Mouse (Mus musculus) heart, postnatal 0 days (tissue): ENCODE data around the gene Olfr1002. TPM values are rescaled to one million over a fixed set of nuclear protein-coding genes. Genes with fewer than 3 reads are reported as not detected.
"Not testable (repeated sequence)": the region's sequence is repeated elsewhere in the genome, so short reads cannot be mapped to it uniquely, and the experiment has no call there.

ENCODE experiments used
- ATAC-seq: fragments of 200-750 bp; cut with Nextera tagmentation; 2 replicates; pipeline ENCODE4 v1.8.0; 2017; ENCODE audit warnings: low read depth, moderate number of reproducible peaks, moderate library complexity; ENCODE audit not compliant: insufficient read depth
- DNase-seq: peaks from one replicate; pipeline ENCODE4 v3.0.0-alpha.2; 2016; ENCODE audit warnings: low spot score
- H3K27ac ChIP-seq: fragments of 300-500 bp; sonication (generic); 2 replicates; pipeline ENCODE4 v1.5.1; 2014; ENCODE audit warnings: low read depth, mild to moderate bottlenecking
- H3K27me3 ChIP-seq: fragments of 300-500 bp; sonication (generic); 2 replicates; pipeline ENCODE4 v1.6.1; 2014; ENCODE audit warnings: low read length, mixed read lengths; ENCODE audit not compliant: control insufficient read depth, insufficient read depth
- H3K36me3 ChIP-seq: fragments of 300-500 bp; sonication (generic); replicated peaks from 2 replicates; pipeline ENCODE4 v1.6.1; 2014; ENCODE audit warnings: low read length, mixed read lengths; ENCODE audit not compliant: control insufficient read depth, insufficient read depth
- H3K4me1 ChIP-seq: fragments of 300-500 bp; sonication (generic); 2 replicates; pipeline ENCODE4 v1.6.1; 2014; ENCODE audit warnings: antibody characterized with exemption; ENCODE audit not compliant: control insufficient read depth, insufficient read depth
- H3K4me2 ChIP-seq: fragments of 300-500 bp; sonication (generic); 2 replicates; pipeline ENCODE4 v1.6.1; 2014; ENCODE audit warnings: low read depth, mild to moderate bottlenecking, low read length, moderate library complexity
- H3K4me3 ChIP-seq: fragments of 300-500 bp; sonication (generic); 2 replicates; pipeline ENCODE4 v1.5.1; 2014; ENCODE audit warnings: low read depth, low read length
- H3K9ac ChIP-seq: fragments of 300-500 bp; sonication (generic); replicated peaks from 2 replicates; pipeline ENCODE4 v1.6.1; 2014; ENCODE audit warnings: low read depth, low read length, mixed read lengths
- H3K9me3 ChIP-seq: fragments of 300-500 bp; sonication (generic); replicated peaks from 2 replicates; pipeline ENCODE4 v1.6.1; 2016; ENCODE audit warnings: low read length; ENCODE audit not compliant: control insufficient read depth
- CTCF ChIP-seq: IDR thresholded peaks from 2 replicates; pipeline ENCODE4 v1.5.1; 2016; ENCODE audit warnings: antibody characterized with exemption, control low read depth, low read depth
- EP300 ChIP-seq: IDR thresholded peaks from 2 replicates; pipeline ENCODE4 v1.6.1; 2016; ENCODE audit warnings: antibody characterized with exemption, low read depth
- WGBS: fragments of 180-500 bp; shearing (Covaris S2); extraction: QIAGEN DNeasy Blood & Tissue Kit; methylation state at CpG from one replicate; pipeline ENCODE4 v1.1.7; 2014; 5-methylcytosine and 5-hydroxymethylcytosine counted together
- polyA plus RNA-seq: library from polyadenylated mRNA; unstranded; fragments of >200 nt; fragmentation: Nextera tagmentation; extraction: Ambion mirVana; gene quantifications from 2 replicates; pipeline ENCODE4 v1.2.1, GENCODE M21; 2015
- total RNA-seq: library from RNA; depleted of rRNA; stranded (reverse); fragments of >200 nt; gene quantifications from 2 replicates; pipeline ENCODE4 v1.2.3, GENCODE M21; 2014; ENCODE audit warnings: low replicate concordance; rRNA removed

The Olfr1002 gene
- total RNA-seq: not detected in 2 replicates
- polyA plus RNA-seq: not detected in 2 replicates

- ATAC-seq (no peak), DNase-seq (no peak)
- no peak within 1 kb of the TSS for H3K9ac ChIP-seq
- H3K4me3 ChIP-seq: no peak within 1 kb of the TSS
- no peak within 1 kb of the TSS for H3K27ac ChIP-seq
- H3K4me2 ChIP-seq: no peak within 1 kb of the TSS
- no peaks in the 10 kb centered on the region for H3K4me1 ChIP-seq
- 85% methylated on average over 1 of the region's 1 CpGs for WGBS
- TF ChIP-seq EP300 (no peak), CTCF (no peak)
- no peaks in the 10 kb centered on the region for H3K9me3 ChIP-seq
- H3K36me3 ChIP-seq: no peaks in the 10 kb centered on the region
- no peaks in the 10 kb centered on the region for H3K27me3 ChIP-seq
Observed at GRCm38 (mm10) chr2:85650604-85651003, at the start of gene Olfr1002. Gene Olfr1002, minus strand, starts transcription at chr2:85650704.

GRCm38 (mm10) chr2:85689131-85689530 is 38.6 kb upstream of the Olfr1002 start, which contains the start of gene Olfr1008:
Gene Olfr1008, plus strand, starts transcription at chr2:85689431.
- Histone ChIP-seq H3K9ac (no peak within 1 kb of the TSS), H3K27ac (no peak within 1 kb of the TSS), H3K4me1 (no peaks in the 10 kb centered on the region), H3K4me3 (no peak within 1 kb of the TSS), H3K36me3 (no peaks in the 10 kb centered on the region), H3K4me2 (no peak within 1 kb of the TSS), H3K27me3 (no peaks in the 10 kb centered on the region), H3K9me3 (0 out of 2 replicates have a peak, but pooled peaks cover 2% of the 10 kb centered on the region)
- TF ChIP-seq EP300 (no peak), CTCF (no peak)
- no peak for ATAC-seq
- no peak for DNase-seq

- DNase-seq: no peak
- no peaks in the 10 kb centered on the region for H3K9me3 ChIP-seq
- ATAC-seq: no peak
- H3K36me3 ChIP-seq: no peaks in the 10 kb centered on the region
- TF ChIP-seq EP300 (no peak), CTCF (no peak)
- H3K4me1 ChIP-seq: no peaks in the 10 kb centered on the region
- no peak within 1 kb of the TSS for H3K4me3 ChIP-seq
- H3K27ac ChIP-seq: no peak within 1 kb of the TSS
- H3K4me2 ChIP-seq: no peak within 1 kb of the TSS
- H3K9ac ChIP-seq: no peak within 1 kb of the TSS
- H3K27me3 ChIP-seq: no peaks in the 10 kb centered on the region
Observed at GRCm38 (mm10) chr2:85678667-85679066, 28.2 kb upstream of the Olfr1002 start, which contains the start of gene Olfr1006. Gene Olfr1006, minus strand, starts transcription at chr2:85678767.

- not testable (repeated sequence) for H3K9me3 ChIP-seq, H3K4me3 ChIP-seq, H3K27ac ChIP-seq, DNase-seq, H3K36me3 ChIP-seq, H3K4me2 ChIP-seq, H3K27me3 ChIP-seq, ATAC-seq, H3K9ac ChIP-seq, H3K4me1 ChIP-seq
Observed at GRCm38 (mm10) chr2:85664355-85664754, 13.9 kb upstream of the Olfr1002 start, which contains the start of gene Olfr154. Gene Olfr154, minus strand, starts transcription at chr2:85664455.

- no peaks in the 10 kb centered on the region for H3K36me3 ChIP-seq
- DNase-seq: no peak
- H3K4me1 ChIP-seq: no peaks in the 10 kb centered on the region
- no peak within 1 kb of the TSS for H3K9ac ChIP-seq
- H3K27me3 ChIP-seq: no peaks in the 10 kb centered on the region
- ATAC-seq: no peak
- no peaks in the 10 kb centered on the region for H3K9me3 ChIP-seq
- H3K4me2 ChIP-seq: no peak within 1 kb of the TSS
- H3K4me3 ChIP-seq: no peak within 1 kb of the TSS
- H3K27ac ChIP-seq: no peak within 1 kb of the TSS
- WGBS: 35% methylated on average over 1 of the region's 1 CpGs
- no peak for TF ChIP-seq EP300
- no peak for TF ChIP-seq CTCF
Observed at GRCm38 (mm10) chr2:85611803-85612202, 38.7 kb downstream of the Olfr1002 start, which contains the start of gene Olfr1000. Gene Olfr1000, minus strand, starts transcription at chr2:85611903.

Other genes starting within 250 kb of the Olfr1002 start
- not detected in 2 replicates for gene Olfr992, start 241.2 kb downstream of the Olfr1002 start, total RNA-seq
- not detected in 2 replicates for gene Olfr992, start 241.2 kb downstream of the Olfr1002 start, polyA plus RNA-seq
- not detected in 2 replicates for gene Olfr993, start 235.8 kb downstream of the Olfr1002 start, total RNA-seq
- not detected in 2 replicates for gene Olfr993, start 235.8 kb downstream of the Olfr1002 start, polyA plus RNA-seq
- not detected in 2 replicates for gene Olfr994, start 214.3 kb downstream of the Olfr1002 start, total RNA-seq
- gene Olfr994, start 214.3 kb downstream of the Olfr1002 start, polyA plus RNA-seq: not detected in 2 replicates
- not detected in 2 replicates for gene Olfr995, start 207.1 kb downstream of the Olfr1002 start, total RNA-seq
- not detected in 2 replicates for gene Olfr995, start 207.1 kb downstream of the Olfr1002 start, polyA plus RNA-seq
- gene 4833423E24Rik, start 131.7 kb downstream of the Olfr1002 start, total RNA-seq: not detected in 2 replicates
- not detected in 2 replicates for gene 4833423E24Rik, start 131.7 kb downstream of the Olfr1002 start, polyA plus RNA-seq
- gene Olfr996, start 71.5 kb downstream of the Olfr1002 start, total RNA-seq: not detected in 2 replicates
- gene Olfr996, start 71.5 kb downstream of the Olfr1002 start, polyA plus RNA-seq: not detected in 2 replicates
- gene Olfr998, start 61.8 kb downstream of the Olfr1002 start, total RNA-seq: not detected in 2 replicates
- gene Olfr998, start 61.8 kb downstream of the Olfr1002 start, polyA plus RNA-seq: not detected in 2 replicates
- not detected in 2 replicates for gene Olfr1000, start 38.8 kb downstream of the Olfr1002 start, total RNA-seq
- not detected in 2 replicates for gene Olfr1000, start 38.8 kb downstream of the Olfr1002 start, polyA plus RNA-seq
- not detected in 2 replicates for gene Olfr154, start 13.8 kb upstream of the Olfr1002 start, total RNA-seq
- gene Olfr154, start 13.8 kb upstream of the Olfr1002 start, polyA plus RNA-seq: not detected in 2 replicates
- gene Olfr1006, start 28.1 kb upstream of the Olfr1002 start, total RNA-seq: not detected in 2 replicates
- not detected in 2 replicates for gene Olfr1006, start 28.1 kb upstream of the Olfr1002 start, polyA plus RNA-seq
- gene Olfr1008, start 38.7 kb upstream of the Olfr1002 start, total RNA-seq: not detected in 2 replicates
- not detected in 2 replicates for gene Olfr1008, start 38.7 kb upstream of the Olfr1002 start, polyA plus RNA-seq
- gene Olfr1009, start 64.7 kb upstream of the Olfr1002 start, total RNA-seq: not detected in 2 replicates
- not detected in 2 replicates for gene Olfr1009, start 64.7 kb upstream of the Olfr1002 start, polyA plus RNA-seq
- gene Olfr1012, start 112.1 kb upstream of the Olfr1002 start, total RNA-seq: not detected in 2 replicates
- not detected in 2 replicates for gene Olfr1012, start 112.1 kb upstream of the Olfr1002 start, polyA plus RNA-seq
- not detected in 2 replicates for gene Olfr1013, start 116.4 kb upstream of the Olfr1002 start, total RNA-seq
- gene Olfr1013, start 116.4 kb upstream of the Olfr1002 start, polyA plus RNA-seq: not detected in 2 replicates
- not detected in 2 replicates for gene Olfr1014, start 122.0 kb upstream of the Olfr1002 start, total RNA-seq
- not detected in 2 replicates for gene Olfr1014, start 122.0 kb upstream of the Olfr1002 start, polyA plus RNA-seq
- not detected in 2 replicates for gene Olfr1015, start 131.3 kb upstream of the Olfr1002 start, total RNA-seq
- not detected in 2 replicates for gene Olfr1015, start 131.3 kb upstream of the Olfr1002 start, polyA plus RNA-seq
- not detected in 2 replicates for gene Olfr1016, start 151.8 kb upstream of the Olfr1002 start, total RNA-seq
- gene Olfr1016, start 151.8 kb upstream of the Olfr1002 start, polyA plus RNA-seq: not detected in 2 replicates
- gene Olfr1018, start 167.8 kb upstream of the Olfr1002 start, total RNA-seq: not detected in 2 replicates
- not detected in 2 replicates for gene Olfr1018, start 167.8 kb upstream of the Olfr1002 start, polyA plus RNA-seq
- gene Olfr1019, start 194.8 kb upstream of the Olfr1002 start, total RNA-seq: not detected in 2 replicates
- gene Olfr1019, start 194.8 kb upstream of the Olfr1002 start, polyA plus RNA-seq: not detected in 2 replicates
- not detected in 2 replicates for gene Olfr1020, start 196.3 kb upstream of the Olfr1002 start, total RNA-seq
- gene Olfr1020, start 196.3 kb upstream of the Olfr1002 start, polyA plus RNA-seq: not detected in 2 replicates
- gene Olfr1022, start 217.9 kb upstream of the Olfr1002 start, total RNA-seq: not detected in 2 replicates
- gene Olfr1022, start 217.9 kb upstream of the Olfr1002 start, polyA plus RNA-seq: not detected in 2 replicates
- not detected in 2 replicates for gene Olfr1023, start 234.9 kb upstream of the Olfr1002 start, total RNA-seq
- not detected in 2 replicates for gene Olfr1023, start 234.9 kb upstream of the Olfr1002 start, polyA plus RNA-seq